Mouse (Mus musculus): ENCODE measurements around the gene Myh11. TPM values are rescaled to one million over a fixed set of nuclear protein-coding genes. Genes with fewer than 3 reads are reported as not detected.
A peak's percentile ranks its signal among the peaks of the same experiment; 100 is the strongest.

The Myh11 gene
- polyA plus RNA-seq, 1 experiment: 7.4 TPM

DNA sequence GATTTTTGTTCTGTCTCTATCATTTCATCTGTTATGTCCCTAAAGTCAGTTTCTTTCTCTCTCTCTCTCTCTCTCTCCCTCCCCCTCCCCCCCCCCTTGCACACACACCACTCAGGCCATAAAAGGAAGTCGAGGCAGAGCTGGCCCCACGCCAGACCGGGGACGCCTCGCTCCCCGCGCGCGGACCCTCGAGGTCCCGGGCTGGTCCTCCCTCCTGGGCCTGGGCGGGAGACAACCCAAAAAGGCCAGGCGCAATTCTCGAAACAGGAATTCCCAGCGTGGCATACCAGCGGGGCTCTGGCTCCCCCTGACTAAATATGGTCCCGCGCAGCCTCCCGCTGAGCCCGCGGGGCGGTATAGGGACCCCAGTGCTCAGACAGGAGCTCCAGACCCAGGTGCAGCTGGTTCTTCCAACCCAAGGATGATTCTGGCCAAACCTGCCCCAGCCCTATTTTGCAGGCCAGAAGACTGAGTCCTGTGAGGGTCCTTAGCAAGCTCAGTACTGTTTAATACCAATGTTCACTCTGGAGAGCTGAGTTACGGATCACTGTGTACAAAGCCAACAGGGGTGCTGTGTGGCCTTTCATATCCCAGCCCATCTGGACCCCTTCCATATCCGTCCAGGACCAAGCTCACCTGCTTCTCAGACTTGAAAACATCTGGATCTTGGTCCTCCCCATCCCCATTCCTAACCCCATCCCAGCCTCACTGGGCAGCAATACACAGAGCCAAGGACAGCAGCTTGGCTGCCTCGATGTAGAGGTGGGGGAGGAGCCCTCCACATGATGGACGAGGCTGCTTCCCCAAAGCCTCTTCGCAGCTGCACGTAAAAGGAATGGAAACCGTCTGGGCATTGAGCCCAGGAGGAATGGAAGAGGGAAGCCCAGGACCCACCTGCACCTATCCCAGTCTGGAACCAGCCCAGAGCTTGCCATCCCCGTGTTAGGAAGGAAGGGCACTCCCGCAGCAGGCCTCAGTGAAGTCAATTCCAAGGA, 1.3 kb upstream of the Myh11 start:
- no peak for DNase-seq (ENCODE audit: extremely low spot score in 1 of 2, low spot score in 1 of 2)

DNA sequence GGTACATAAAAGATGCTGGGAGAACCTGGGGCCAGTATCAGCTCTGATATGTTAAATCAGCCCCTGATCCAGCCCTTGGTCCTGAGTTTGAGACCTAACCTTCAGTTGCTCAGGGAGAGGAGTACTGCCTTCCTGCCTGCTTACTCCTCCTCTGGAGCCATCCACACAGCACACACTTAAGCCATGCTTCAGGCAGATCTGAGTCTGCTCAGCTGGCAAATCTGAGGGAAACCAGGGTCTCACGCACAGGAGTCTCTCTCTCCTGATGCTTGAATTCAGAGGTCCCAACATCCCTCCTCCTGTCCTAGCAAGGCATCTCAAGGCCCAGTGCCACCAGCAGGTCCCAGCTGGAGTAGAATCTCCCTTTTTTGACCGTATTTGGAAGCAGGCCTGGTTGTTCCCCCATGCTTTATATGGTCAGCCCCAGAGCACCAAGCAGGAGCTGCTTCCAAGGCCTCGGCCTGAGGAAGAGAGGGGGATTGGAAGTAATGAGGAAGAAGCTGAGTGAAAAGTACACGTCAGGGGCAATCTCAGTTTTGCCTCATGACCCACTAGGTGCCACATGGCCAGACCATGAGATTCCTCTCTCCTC, 18.7 kb downstream of the Myh11 start:
- no peak for DNase-seq (ENCODE audit: extremely low spot score in 1 of 2, low spot score in 1 of 2)

DNA sequence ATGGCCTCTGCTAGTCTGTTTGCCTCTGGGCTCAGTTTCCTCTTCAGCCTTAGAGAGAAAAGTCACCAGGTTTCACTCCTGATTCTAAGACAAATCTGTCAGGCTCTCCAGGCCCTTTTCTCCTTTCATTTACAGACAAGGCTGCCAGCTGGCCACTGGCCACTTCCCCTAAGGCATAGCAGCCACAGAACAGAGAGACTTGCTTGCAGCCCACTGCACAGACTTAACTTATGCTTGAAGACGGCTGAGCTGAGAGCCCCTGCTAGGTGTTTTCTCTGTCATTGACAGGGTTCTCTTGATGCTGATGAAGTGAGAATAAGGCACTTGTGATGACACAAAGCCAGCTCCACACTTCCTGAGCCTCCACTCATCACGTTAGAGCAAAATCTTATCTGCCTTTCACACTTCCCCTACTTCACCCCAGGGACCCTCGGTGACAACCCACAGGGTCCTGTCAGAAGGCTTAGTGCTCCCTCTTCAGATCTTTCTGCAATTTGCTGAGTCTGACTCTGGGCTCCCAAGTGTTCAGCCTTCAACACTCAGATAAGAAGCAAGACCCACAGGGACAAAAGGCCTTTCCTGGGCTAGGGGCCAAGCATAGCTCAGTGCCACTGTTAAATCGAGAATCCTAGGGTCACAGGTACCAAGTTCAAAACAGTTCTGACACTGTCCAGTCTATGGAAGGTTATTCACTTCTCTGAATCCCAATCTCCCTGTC, 25.8 kb downstream of the Myh11 start:
- DNase-seq (ENCODE audit: extremely low spot score in 1 of 2, low spot score in 1 of 2): no peak

DNA sequence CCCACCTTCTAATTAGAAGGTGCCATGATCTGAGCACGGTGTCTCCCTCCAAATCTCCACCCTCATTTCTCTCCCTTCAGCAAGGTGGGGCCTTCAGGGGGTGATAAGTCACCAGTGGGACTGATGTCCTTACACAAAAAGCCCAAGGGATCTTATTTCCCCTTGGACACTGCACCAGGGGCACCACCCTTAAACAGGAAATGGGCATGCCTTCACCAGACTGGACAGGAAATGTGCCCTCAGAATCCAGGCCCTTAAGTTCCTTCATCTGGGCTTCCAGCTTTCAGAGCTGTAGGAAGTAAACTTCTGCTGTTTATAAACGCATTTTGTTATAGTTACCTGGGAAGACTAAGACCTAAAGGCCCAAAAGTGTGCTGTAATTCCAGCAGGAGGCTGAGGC, 26.7 kb downstream of the Myh11 start:
- DNase-seq (ENCODE audit: extremely low spot score in 1 of 2, low spot score in 1 of 2): no peak

DNA sequence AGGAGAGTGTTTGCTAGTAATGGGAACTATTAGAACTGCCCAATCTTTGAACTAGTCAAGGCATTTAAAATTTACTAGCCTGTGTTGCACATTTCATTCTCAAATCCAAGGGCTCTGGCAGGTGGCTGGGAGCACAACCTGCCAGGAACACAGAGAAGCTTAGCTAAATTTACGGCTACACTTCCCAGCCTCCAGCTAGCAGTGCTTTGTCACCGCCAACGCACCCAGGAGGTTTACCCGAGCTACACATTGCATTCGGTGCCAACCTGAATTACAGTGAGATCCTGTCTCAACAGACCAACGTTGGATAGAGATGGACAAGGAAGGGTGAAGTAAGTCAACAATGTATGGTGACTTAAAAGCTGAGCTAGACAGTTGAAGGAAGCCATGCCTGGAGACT, 27.9 kb downstream of the Myh11 start:
- DNase-seq (ENCODE audit: extremely low spot score in 1 of 2, low spot score in 1 of 2): no peak

DNA sequence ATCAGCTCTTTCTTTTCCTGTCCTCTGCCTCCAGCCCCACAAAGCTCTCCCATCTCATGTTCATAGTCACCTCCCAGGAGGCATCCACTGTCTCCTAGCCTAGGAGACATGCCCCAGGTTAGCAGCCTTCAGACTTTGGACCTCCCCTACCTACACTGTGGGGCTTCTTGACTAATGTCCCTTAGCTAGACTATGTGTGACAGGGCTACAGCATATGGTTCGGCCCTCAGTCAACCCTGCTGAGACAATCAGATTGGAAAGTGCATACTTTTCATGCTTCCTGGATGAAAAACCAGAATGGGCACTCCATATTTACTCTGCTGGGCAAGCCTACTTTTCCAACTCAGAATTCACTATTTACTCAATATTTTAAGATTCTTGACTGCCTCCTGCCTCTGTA, 28.8 kb downstream of the Myh11 start:
- DNase-seq (ENCODE audit: extremely low spot score in 1 of 2, low spot score in 1 of 2): no peak

DNA sequence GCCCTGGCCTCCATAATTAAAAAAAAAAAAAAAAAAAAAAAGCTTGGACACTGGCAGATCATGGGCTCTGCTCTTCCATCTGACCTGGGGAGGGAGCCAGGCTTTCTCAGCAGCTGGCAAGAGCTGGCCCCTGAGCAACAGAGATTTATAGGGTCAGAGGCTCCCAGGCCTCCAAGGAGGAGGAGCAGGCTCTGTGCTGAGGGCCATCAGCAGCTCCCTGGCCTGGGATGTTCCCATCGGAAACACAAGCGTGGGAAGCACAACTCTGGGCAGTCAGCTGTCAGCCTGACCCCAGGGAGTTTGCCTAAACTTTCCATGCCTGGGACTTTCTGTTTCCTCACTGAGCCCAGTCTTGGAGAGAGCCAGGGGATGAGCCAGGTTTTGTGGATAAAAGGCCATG, 32.3 kb downstream of the Myh11 start:
- no peak for DNase-seq (ENCODE audit: extremely low spot score in 1 of 2, low spot score in 1 of 2)

DNA sequence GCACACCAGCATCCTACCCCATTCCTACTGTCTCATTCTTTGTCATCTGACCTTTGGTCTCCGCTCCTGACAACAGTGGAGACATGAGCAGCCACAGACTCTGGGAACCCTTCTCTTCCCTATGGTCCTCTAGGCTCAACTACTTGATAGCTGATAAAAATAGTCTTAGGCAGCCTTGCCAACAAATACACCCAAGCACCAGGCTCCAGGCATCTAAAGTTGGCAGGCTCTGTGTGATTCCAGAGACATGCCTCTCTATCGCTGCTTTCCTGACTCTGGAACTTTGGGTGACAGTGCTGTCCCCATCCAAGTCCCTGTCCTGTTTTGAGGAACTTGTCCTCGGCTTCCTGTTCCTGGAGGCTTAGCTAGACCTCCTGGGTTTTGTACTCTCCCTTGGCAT, 37.6 kb downstream of the Myh11 start:
- DNase-seq (ENCODE audit: extremely low spot score in 1 of 2, low spot score in 1 of 2): no peak

DNA sequence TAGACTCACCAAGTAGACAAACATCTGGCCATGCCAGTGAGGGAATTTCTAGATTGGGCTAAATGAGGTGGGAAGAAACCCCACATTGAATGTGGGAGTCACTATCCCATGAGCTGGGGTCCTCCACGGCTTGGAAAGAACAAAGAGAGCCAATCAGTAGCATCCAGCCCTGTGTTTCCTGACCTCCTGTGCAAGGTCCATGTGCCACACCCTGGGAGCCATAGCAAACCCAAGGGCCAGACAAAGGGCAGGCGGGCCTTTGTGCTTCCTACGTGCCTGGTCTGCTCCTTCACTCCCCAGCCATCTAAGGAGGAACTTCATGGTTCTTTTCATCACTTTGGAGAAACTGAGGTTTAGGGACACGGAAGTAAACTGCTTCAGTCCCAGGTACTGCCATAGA, 38.3 kb downstream of the Myh11 start:
- no peak for DNase-seq (ENCODE audit: extremely low spot score in 1 of 2, low spot score in 1 of 2)

DNA sequence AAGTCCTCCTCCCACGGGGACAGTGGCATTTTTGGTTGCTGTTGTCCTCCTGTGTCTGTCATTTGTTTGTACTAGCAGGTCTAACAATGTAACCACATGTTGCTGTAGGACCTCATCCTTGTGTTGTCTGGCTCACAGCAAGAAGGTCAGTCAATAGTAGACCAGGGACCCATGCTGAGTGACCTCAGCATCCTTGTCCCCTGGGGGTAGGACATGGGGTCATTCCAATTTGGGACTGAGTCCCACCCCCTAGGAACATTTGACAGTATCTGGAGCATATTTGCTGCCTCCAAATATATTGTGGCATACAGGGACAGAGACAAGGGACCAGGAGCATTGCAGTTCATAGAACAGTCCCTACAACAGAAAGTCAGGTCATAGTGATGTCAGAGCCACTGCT, 41.3 kb downstream of the Myh11 start:
- no peak for DNase-seq (ENCODE audit: extremely low spot score in 1 of 2, low spot score in 1 of 2)

DNA sequence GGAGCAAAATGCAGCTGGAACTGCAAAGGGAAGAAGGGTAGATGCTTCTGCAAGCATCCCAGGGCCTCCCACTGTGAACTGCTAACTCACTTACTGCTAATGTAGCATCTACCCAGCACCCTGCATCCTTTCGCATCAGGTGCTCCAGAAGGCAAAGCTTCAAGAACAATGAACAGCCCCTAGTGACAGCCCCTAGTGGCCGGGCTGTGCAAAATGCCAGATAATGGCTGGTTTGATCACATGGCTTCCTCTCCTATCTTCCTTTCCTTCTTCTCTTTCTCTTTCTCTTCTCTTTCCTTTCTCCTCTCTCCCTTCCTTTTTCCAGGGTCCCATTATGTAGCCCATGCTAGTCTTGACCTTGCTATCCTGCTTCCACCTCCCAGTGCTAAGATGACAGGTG, 48.6 kb downstream of the Myh11 start:
- DNase-seq (ENCODE audit: extremely low spot score in 1 of 2, low spot score in 1 of 2): no peak

DNA sequence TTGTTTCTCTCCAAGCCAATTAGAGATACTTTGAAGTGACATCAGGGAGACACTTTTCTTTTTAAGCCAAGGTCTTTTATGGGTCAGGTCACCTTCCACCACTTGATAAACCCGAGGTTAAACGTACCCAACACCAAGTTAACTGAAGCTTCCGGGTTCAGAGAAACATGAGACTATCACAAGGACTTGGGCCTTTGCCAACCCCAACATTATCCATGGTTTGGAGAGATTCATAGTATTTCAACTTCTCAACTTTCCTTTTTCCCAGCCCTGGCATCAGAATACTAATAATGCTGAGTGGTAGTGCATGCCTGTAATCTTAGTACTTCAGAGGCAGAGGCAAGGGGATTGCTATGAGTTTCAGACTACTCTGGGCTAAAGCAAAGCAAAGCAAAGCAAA, 49.1 kb downstream of the Myh11 start:
- DNase-seq (ENCODE audit: extremely low spot score in 1 of 2, low spot score in 1 of 2): no peak

DNA sequence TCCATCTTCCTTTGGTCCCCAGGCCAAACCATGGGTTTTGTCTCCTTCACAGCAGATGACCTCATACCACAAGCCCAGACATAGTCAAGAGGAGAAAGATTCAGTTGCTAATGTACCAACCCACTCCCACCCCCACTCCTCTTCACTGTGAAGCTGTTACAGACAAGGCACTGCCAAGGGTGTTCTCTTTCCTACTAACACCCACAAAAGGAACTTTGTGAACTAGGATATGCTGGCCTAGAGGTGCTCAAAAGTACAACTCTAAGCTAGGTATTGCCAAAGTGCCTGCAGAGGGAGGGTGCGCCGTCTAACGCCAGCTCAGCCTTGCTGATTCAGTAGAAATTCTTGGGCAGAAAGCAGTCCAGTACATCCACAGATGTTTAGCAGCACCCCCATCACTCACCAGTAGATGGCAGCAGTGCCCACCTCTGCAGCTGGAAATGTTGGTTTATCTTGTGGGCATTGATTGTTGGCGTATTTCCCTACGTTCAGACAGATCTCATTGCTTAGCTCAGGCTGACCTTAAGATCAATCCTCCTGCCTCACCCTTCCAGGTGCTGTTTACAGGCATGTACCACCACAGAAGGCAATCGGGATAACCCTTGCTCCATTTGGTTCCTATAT, 54.0 kb downstream of the Myh11 start:
- peak; percentile 44 to 86 for DNase-seq (ENCODE audit: extremely low spot score in 1 of 2, low spot score in 1 of 2)

DNA sequence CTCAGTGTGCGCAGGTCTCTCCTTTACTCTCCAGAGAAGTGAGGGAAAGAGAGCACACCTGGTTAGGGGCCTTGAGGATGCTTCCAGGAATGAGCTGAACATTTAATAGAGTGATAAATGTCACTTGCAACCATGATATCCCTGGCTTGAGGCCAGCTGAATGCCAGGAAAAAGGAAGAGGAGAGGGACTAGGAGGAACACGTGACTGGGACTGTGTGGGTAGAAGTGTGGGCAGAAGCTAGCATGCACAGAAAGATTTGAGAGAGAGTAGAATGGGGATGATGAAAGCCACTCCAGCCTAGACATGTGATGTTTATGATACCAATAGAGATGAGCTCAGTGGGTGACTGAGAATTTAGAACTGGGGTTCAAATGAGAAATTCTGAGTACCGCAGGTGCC, 76.0 kb downstream of the Myh11 start:
- DNase-seq (ENCODE audit: extremely low spot score in 1 of 2, low spot score in 1 of 2): peak; percentile 12 to 64

DNA sequence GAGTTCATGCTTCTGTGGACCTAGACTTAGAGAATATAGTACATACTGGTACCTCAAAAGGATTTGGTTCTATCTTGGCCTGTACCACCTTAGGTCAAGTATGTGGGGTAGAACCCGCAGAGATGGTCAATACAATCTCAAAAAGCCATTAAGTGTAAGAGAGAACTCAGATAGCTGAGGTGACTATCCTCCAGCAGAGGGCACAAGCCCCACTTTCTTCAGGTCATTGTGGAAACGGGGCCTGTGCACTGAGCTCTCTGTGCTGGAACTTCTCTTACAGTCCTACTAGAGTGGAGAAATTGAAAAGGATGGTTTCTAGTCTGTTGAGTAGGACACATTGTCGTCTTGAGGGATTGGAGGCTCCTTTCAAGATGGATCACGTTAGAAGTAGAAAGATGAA, 92.4 kb downstream of the Myh11 start:
- DNase-seq (ENCODE audit: extremely low spot score in 1 of 2, low spot score in 1 of 2): peak in 1 of 2 experiments; percentile 7

DNA sequence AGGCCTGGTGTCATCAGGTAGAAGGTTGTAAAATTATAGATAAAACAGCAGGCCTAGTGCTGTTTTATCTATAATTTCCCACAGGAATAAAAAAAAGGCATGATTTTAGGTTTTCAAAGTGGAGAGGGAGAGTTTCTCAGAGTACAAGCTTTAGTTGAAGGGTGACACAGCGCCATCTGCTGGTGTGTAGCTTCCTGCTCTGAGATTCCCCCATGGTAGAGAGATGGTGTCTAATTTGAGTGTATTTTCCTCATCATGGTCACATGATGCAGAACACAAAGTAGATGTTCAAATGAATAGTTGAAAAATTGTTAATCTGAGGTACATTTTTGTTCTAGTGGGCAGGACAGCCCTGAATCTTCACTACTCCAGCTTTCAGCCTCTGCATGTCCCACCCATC, 95.7 kb downstream of the Myh11 start:
- peak in 1 of 2 experiments; percentile 81 for DNase-seq (ENCODE audit: extremely low spot score in 1 of 2, low spot score in 1 of 2)

DNA sequence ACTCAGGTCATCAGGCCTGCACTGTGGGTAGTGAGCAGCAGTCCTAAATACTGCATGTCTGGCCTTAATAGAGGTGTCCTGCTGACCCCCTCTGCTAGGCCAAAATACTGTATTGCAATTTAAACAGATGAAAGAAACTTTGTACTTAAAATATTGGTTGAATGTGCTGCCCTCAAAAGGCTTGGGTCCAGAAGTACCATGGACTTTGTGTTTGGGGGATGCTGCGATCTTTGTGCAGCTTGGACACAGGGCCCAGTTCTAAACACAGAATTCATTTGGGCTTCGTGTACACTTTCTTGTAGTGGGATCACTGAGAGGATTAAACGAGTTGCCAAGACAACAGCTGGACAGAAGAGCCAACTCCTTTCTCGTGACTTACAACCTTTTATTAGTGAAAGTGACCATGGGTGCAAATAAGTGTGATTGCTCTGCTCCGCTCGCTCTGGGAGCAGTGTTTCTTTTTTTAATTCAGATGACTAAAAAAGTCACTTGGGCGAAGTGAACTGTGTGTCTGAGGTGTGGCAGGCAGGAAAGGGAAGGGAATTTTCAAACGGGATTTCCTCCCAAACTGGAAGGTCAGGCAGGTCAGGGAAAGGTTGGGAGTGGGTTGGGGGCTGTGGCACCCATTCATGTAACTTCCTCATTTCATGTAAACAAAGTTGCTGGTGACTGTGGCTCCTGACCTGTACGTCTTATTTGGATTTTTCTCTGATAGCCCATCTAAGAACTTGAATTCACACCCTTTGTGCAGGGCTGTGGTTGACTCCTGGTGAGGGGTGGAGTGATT, 96.8 kb downstream of the Myh11 start:
- no peak for DNase-seq (ENCODE audit: extremely low spot score in 1 of 2, low spot score in 1 of 2)

DNA sequence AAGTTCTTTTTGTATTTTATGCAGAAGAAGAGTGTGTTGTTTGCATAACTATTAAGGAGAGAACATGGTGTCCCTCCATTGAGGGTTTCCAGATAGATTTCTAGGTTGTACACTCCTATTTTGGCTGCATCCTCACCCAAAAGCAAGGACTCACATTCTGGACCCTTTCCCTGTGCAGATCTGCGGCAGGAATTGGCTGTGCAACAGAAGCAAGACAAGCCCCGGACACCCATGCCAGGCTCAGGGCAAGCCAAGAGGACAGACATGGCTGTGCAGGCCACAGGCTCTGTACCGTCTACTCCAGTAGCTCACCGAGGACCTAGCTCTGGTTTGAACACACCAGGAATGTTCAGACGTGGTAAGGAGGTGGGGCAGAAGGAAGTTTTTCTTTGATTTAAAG, 105.7 kb downstream of the Myh11 start:
- no peak for DNase-seq (ENCODE audit: extremely low spot score in 1 of 2, low spot score in 1 of 2)

DNA sequence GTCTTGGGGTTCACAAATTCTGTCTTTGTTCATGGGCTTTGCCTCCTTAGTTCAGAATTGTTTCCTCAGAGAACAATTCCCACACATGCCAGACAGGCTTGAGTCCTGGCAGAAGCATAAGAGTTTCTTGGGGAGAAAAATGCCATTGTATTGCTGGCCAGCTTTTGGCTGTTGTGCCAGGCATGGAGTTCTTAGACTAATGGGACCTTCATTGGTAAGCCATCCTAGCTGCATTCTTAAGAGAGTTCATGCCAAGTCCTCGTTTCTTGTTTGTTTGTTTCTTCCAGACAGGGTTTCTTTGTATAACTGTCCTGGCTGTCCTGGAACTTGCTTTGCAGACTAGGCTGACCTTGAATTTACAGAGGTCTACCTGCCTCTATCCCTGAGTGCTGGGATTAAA, 107.3 kb downstream of the Myh11 start:
- DNase-seq (ENCODE audit: extremely low spot score in 1 of 2, low spot score in 1 of 2): peak in 1 of 2 experiments; percentile 33

DNA sequence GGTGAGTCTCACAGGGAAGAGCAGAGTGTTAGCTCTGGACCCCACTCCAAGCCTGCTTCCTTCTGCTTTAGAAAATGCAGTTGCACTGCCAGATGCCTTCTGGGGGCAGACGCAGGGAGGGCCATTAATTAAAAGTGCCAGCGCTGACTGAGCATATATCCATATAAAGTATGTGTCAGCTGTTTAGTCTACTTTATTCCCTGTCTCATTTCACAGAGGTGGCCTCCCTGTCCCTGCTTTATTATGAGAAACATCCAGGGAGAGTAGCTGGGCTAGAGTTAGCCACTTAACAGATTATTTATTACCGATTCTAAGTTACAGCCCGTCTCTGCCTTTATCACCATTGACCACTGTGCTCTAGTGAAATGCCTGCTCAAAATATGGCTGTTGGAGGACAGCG, 108.8 kb downstream of the Myh11 start:
- no peak for DNase-seq (ENCODE audit: extremely low spot score in 1 of 2, low spot score in 1 of 2)

Data from frontal cortex, adult 2 months (tissue).